Mouse (Mus musculus): ENCODE data around the gene Tas2r106.

DNA sequence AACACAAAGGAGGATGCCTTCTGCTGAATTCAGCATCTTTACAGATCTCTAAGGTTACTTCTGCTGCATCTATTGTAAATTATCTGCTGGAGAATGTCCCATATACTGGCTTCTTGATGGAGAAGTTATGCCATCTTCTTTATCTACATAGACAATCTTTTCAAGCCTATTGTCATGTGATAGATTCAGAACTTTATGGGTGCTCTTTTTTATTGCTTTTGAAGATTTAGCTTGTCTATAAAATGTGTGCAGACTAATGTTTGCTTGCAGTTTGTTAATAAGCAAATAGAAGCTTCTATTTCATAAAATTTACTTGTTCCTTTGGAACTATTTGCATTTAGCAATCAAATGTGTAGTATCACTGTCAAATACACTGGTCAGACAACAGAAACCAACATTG lies 18.6 kb downstream of the Tas2r106 start, which contains the start of gene Tas2r107:
- no peak for TF ChIP-seq MAFK (IDR thresholded peaks at IDR 0.05; ENCODE audit: insufficient read depth, low read depth, low read length)
- no peak for TF ChIP-seq CHD2 (IDR thresholded peaks at IDR 0.05; ENCODE audit: low read depth, low read length)
- TF ChIP-seq ZNF384 (IDR thresholded peaks at IDR 0.05; ENCODE audit: low read depth, low read length): no peak
- TF ChIP-seq ZC3H11A (IDR thresholded peaks at IDR 0.05; ENCODE audit: borderline replicate concordance, low read depth, low read length): no peak
- TF ChIP-seq HCFC1 (IDR thresholded peaks at IDR 0.05; ENCODE audit: borderline replicate concordance, insufficient read depth, low read length): no peak

Data from ES-E14 (cell line).